Mouse (Mus musculus) heart, adult 2 months (tissue): ENCODE results near the gene Syt7. TPM values are rescaled to one million over a fixed set of nuclear protein-coding genes. Genes with fewer than 3 reads are reported as not detected.

Experiments
- DNase-seq, 2 experiments: peaks; one replicate each; pipeline ENCODE4 v3.0.0; 2021
- H3K27ac ChIP-seq: fragments of 200-600 bp; 2 replicates; pipeline ENCODE4 v1.8.1; 2022
- H3K27me3 ChIP-seq: fragments of 200-500 bp; 2 replicates; pipeline ENCODE4 v1.6.1; 2012; ENCODE audit warnings: mild to moderate bottlenecking, low read length, inconsistent platforms, mixed read lengths; ENCODE audit not compliant: control insufficient read depth, insufficient read depth
- H3K36me3 ChIP-seq: fragments of 200-500 bp; 2 replicates; pipeline ENCODE4 v1.6.1; 2012; ENCODE audit warnings: low read length, inconsistent platforms; ENCODE audit not compliant: control insufficient read depth, insufficient read depth
- H3K4me1 ChIP-seq: fragments of 200-500 bp; 2 replicates; pipeline ENCODE4 v1.6.1; 2011; ENCODE audit warnings: low read length; ENCODE audit not compliant: control insufficient read depth, insufficient read depth
- H3K4me3 ChIP-seq: fragments of 200-600 bp; 2 replicates; pipeline ENCODE4 v1.8.1; 2022
- H3K79me2 ChIP-seq: fragments of 200-500 bp; replicated peaks from 2 replicates; pipeline ENCODE4 v1.6.1; 2012; ENCODE audit warnings: mild to moderate bottlenecking, inconsistent platforms, low read length, moderate library complexity, mixed read lengths; ENCODE audit not compliant: control insufficient read depth, insufficient read depth
- H3K9ac ChIP-seq: fragments of 200-500 bp; 2 replicates; pipeline ENCODE4 v1.6.1; 2012; ENCODE audit warnings: low read depth, mild to moderate bottlenecking, control low read depth, inconsistent platforms, low read length, mixed read lengths
- CTCF ChIP-seq: fragments of 200-600 bp; IDR thresholded peaks from 2 replicates; pipeline ENCODE4 v1.8.1; 2022; ENCODE audit warnings: antibody characterized with exemption, mild to moderate bottlenecking, moderate library complexity
- EP300 ChIP-seq: fragments of 200-500 bp; IDR thresholded peaks from 2 replicates; pipeline ENCODE4 v1.6.1; 2011; ENCODE audit warnings: low read depth, low read length, control low read depth; ENCODE audit not compliant: insufficient read depth
- POLR2A ChIP-seq: fragments of 200-500 bp; IDR thresholded peaks from 2 replicates; pipeline ENCODE4 v1.6.1; 2011; ENCODE audit warnings: mild to moderate bottlenecking, low read depth, low read length, control low read depth; ENCODE audit not compliant: insufficient read depth
- WGBS: fragments of 180-500 bp; shearing (Covaris S2); methylation state at CpG from one replicate; pipeline ENCODE4 v1.1.7; 2018; 5-methylcytosine and 5-hydroxymethylcytosine counted together
- intact Hi-C: fragments of 180-260 bp; cut with DNase I; formaldehyde crosslinking; loops from one replicate; pipeline ENCODE4 v1.15.1; 2025
- polyA plus RNA-seq: library from polyadenylated mRNA; depleted of rRNA; stranded (reverse); fragments of >200 nt; gene quantifications from 2 replicates; pipeline ENCODE4 v1.2.3, GENCODE M21; 2012
- total RNA-seq, 2 experiments: library from RNA; stranded (reverse); gene quantifications; 2 replicates each; pipeline ENCODE4 v1.2.3; 2021

Gene Syt7
- total and polyA plus RNA-seq, 3 experiments: 17.6 to 38.6 (median 35.7) TPM

- WGBS: 86% methylated on average over 10 of the region's 10 CpGs
- intact Hi-C loops: loop anchor here (2.0 kb wide), 1 partner anchor 45 kb away; the partner anchor contains the start of gene Syt7
- Histone ChIP-seq H3K27ac (no peak overlapping the region), H3K36me3 (no peaks in the 10 kb centered on the region), H3K27me3 (no peaks in the 10 kb centered on the region), H3K4me1 (peaks cover 6% of the 10 kb centered on the region), H3K79me2 (no peaks in the 10 kb centered on the region), H3K4me3 (no peak overlapping the region), H3K9ac (no peak overlapping the region)
- DNase-seq: no peak
- TF ChIP-seq EP300 (no peak), CTCF (no peak), POLR2A (no peak)
Measured at GRCm38 (mm10) chr19:10343866-10344265, 45.0 kb upstream of the Syt7 start.

GRCm38 (mm10) chr19:10345696-10346095 lies 43.2 kb upstream of the Syt7 start:
- Histone ChIP-seq H3K36me3 (no peaks in the 10 kb centered on the region), H3K27ac (no peak overlapping the region), H3K9ac (no peak overlapping the region), H3K4me3 (no peak overlapping the region), H3K79me2 (no peaks in the 10 kb centered on the region), H3K27me3 (no peaks in the 10 kb centered on the region), H3K4me1 (peaks cover 6% of the 10 kb centered on the region)
- DNase-seq: no peak
- no peak for TF ChIP-seq EP300
- intact Hi-C loops: no loop called here
- 33% methylated on average over 12 of the region's 12 CpGs for WGBS

GRCm38 (mm10) chr19:10347628-10348273 lies 41.1 kb upstream of the Syt7 start:
- no peaks in the 10 kb centered on the region for H3K27me3 ChIP-seq
- TF ChIP-seq EP300 (no peak), CTCF (no peak), POLR2A (no peak)
- no peak overlapping the region for H3K4me3 ChIP-seq
- DNase-seq: no peak
- no peaks in the 10 kb centered on the region for H3K36me3 ChIP-seq
- 57% methylated on average over 5 of the region's 5 CpGs for WGBS
- H3K79me2 ChIP-seq: no peaks in the 10 kb centered on the region
- no peak overlapping the region for H3K27ac ChIP-seq
- intact Hi-C loops: no loop called here
- H3K9ac ChIP-seq: no peak overlapping the region
- no peaks in the 10 kb centered on the region for H3K4me1 ChIP-seq

GRCm38 (mm10) chr19:10352218-10352617 lies 36.7 kb upstream of the Syt7 start:
- 80% methylated on average over 7 of the region's 7 CpGs for WGBS
- Histone ChIP-seq H3K27ac (no peak overlapping the region), H3K4me3 (no peak overlapping the region), H3K36me3 (no peaks in the 10 kb centered on the region), H3K27me3 (no peaks in the 10 kb centered on the region), H3K79me2 (no peaks in the 10 kb centered on the region), H3K9ac (no peak overlapping the region), H3K4me1 (no peaks in the 10 kb centered on the region)
- no peak for DNase-seq
- no peak for TF ChIP-seq CTCF
- no peak for TF ChIP-seq EP300
- TF ChIP-seq POLR2A: no peak
- intact Hi-C loops: no loop called here

- TF ChIP-seq CTCF (no peak), EP300 (no peak), POLR2A (no peak)
- DNase-seq: no peak
- WGBS: 76% methylated on average over 2 of the region's 2 CpGs
- Histone ChIP-seq H3K4me1 (no peaks in the 10 kb centered on the region), H3K36me3 (no peaks in the 10 kb centered on the region), H3K27me3 (no peaks in the 10 kb centered on the region), H3K4me3 (no peak overlapping the region), H3K79me2 (no peaks in the 10 kb centered on the region), H3K27ac (no peak overlapping the region), H3K9ac (no peak overlapping the region)
- intact Hi-C loops: no loop called here
Measured at GRCm38 (mm10) chr19:10354830-10355229, 34.1 kb upstream of the Syt7 start.

GRCm38 (mm10) chr19:10356845-10357503 lies 31.9 kb upstream of the Syt7 start:
- TF ChIP-seq EP300: no peak
- TF ChIP-seq POLR2A: no peak
- TF ChIP-seq CTCF: no peak
- Histone ChIP-seq H3K27me3 (no peaks in the 10 kb centered on the region), H3K4me3 (no peak overlapping the region), H3K79me2 (no peaks in the 10 kb centered on the region), H3K36me3 (no peaks in the 10 kb centered on the region), H3K9ac (no peak overlapping the region), H3K27ac (no peak overlapping the region), H3K4me1 (no peaks in the 10 kb centered on the region)
- DNase-seq: no peak
- intact Hi-C loops: no loop called here
- 24% methylated on average over 12 of the region's 12 CpGs for WGBS
